Mouse (Mus musculus) lung, postnatal 0 days (tissue): ENCODE measurements around the gene Thra. TPM values are rescaled to one million over a fixed set of nuclear protein-coding genes. Genes with fewer than 3 reads are reported as not detected.

ENCODE experiments used
- ATAC-seq: fragments of 200-750 bp; cut with Nextera tagmentation; 2 replicates; pipeline ENCODE4 v1.8.0; 2017; ENCODE audit warnings: moderate library complexity
- DNase-seq: peaks from one replicate; pipeline ENCODE4 v3.0.0-alpha.2; 2016; ENCODE audit warnings: low spot score
- H3K27ac ChIP-seq: fragments of 300-500 bp; sonication (generic); 2 replicates; pipeline ENCODE4 v1.5.1; 2014; ENCODE audit warnings: antibody characterized with exemption, mild to moderate bottlenecking, low read length, mixed read lengths
- H3K27me3 ChIP-seq: fragments of 300-500 bp; sonication (generic); replicated peaks from 2 replicates; pipeline ENCODE4 v1.6.1; 2014; ENCODE audit warnings: low read length, mixed read lengths; ENCODE audit not compliant: insufficient read depth
- H3K36me3 ChIP-seq: fragments of 300-500 bp; sonication (generic); 2 replicates; pipeline ENCODE4 v1.6.1; 2014; ENCODE audit warnings: low read length, mixed read lengths; ENCODE audit not compliant: insufficient read depth
- H3K4me1 ChIP-seq: fragments of 300-500 bp; sonication (generic); 2 replicates; pipeline ENCODE4 v1.6.1; 2014; ENCODE audit warnings: antibody characterized with exemption, low read depth, low read length, mixed read lengths; ENCODE audit not compliant: insufficient read depth
- H3K4me2 ChIP-seq: fragments of 300-500 bp; sonication (generic); replicated peaks from 2 replicates; pipeline ENCODE4 v1.6.1; 2014; ENCODE audit warnings: low read depth, mild to moderate bottlenecking, low read length, moderate library complexity, mixed read lengths
- H3K4me3 ChIP-seq: fragments of 300-500 bp; sonication (generic); 2 replicates; pipeline ENCODE4 v1.5.1; 2014; ENCODE audit warnings: low read depth, low read length
- H3K9ac ChIP-seq: fragments of 300-500 bp; sonication (generic); replicated peaks from 2 replicates; pipeline ENCODE4 v1.6.1; 2014; ENCODE audit warnings: low read depth, mild to moderate bottlenecking
- H3K9me3 ChIP-seq: fragments of 300-500 bp; sonication (generic); 2 replicates; pipeline ENCODE4 v1.6.1; 2016; ENCODE audit warnings: low read length, mixed read lengths
- CTCF ChIP-seq: IDR thresholded peaks from 2 replicates; pipeline ENCODE4 v1.5.1; 2016; ENCODE audit warnings: antibody characterized with exemption, mild to moderate bottlenecking
- EP300 ChIP-seq: IDR thresholded peaks from 2 replicates; pipeline ENCODE4 v1.6.1; 2016; ENCODE audit warnings: antibody characterized with exemption, mild to moderate bottlenecking, control low read depth
- WGBS: fragments of 180-500 bp; shearing (Covaris S2); extraction: QIAGEN DNeasy Blood & Tissue Kit; methylation state at CpG from one replicate; pipeline ENCODE4 v1.1.7; 2014; 5-methylcytosine and 5-hydroxymethylcytosine counted together
- polyA plus RNA-seq: library from polyadenylated mRNA; unstranded; fragments of >200 nt; fragmentation: Nextera tagmentation; extraction: Ambion mirVana; gene quantifications from 2 replicates; pipeline ENCODE4 v1.2.1, GENCODE M21; 2015

Thra gene
- polyA plus RNA-seq, 1 experiment from 2014 or later: 38.1 TPM

DNA sequence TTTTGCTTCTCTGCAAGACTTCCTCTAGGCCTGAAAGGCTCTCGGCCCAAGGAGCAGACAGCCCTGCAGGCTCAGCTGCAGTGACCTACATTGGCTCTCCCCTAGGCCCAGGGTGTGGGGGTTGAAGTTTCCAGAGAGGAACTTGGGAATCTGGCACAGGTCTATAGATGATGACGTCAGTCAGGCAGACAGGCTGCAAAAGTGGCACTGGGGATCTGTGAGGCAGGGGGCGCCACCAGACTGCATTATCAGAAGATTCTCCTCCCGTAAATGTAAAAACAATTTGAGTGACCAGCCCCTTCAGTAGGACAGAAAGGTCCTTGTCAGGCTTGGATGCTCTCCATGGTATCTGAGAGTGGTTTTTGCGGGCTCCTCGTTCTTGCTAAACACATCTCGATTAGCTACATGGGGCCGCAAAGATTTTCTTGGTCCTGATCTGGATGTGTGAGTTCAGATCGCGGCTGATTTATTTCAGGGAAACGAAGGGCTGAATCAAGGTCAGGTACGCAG is 45.4 kb downstream of the Thra start:
- Histone ChIP-seq H3K36me3 (no peaks in the 10 kb centered on the region), H3K4me1 (peaks cover 45% of the 10 kb centered on the region), H3K4me3 (no peak overlapping the region), H3K27ac (peak overlapping the region; percentile 95), H3K4me2 (peak overlapping the region; percentile 40), H3K27me3 (no peaks in the 10 kb centered on the region), H3K9ac (no peak overlapping the region), H3K9me3 (no peaks in the 10 kb centered on the region)
- 3% methylated on average over 12 of the region's 12 CpGs for WGBS
- ATAC-seq (peak; percentile 37), DNase-seq (peak; percentile 97)
- TF ChIP-seq CTCF (peak; percentile 72), EP300 (0 out of 2 replicates have a peak, but pooled peaks have one; percentile 34)

DNA sequence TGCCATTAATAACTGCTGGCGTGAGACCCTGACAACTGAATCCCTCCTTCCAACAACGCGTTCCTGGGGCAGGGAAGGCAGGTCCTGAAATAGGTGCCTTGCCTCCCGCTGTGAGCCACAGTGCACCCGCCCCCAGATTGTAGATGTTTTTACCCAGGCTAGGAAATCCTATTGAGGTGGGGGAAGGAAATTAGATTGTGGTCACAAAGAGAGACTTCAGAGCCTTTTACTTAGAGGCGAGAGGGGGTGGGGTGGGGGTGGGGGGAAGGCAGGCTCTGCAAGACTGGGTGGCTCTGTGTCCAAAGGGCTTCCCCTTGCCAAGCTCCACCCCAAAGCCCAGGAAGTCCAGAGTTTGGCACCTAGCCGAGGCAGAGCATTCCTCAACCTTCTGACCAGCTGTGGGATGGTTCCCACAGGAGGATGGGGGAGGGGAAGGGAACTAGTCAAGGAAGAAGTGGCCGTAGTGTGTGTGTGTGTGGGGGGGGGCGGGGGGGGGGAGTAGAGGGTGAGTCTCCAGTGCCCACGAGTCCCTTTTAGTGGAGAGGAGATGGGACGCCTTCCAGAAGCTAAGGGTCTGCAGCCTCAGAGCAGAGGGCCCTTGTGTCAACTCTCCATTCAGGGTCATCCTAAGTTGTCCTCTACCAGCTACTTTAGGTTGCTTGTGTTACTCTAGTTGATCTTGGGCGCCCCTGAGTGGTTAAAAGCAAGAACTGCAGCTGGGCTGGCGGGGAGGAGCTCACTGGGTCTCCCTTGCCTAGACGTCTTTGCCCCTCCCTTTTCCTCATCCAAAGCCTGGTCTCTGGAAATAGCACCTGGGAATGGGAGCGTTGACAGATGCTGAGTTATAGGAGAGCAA is 46.1 kb downstream of the Thra start:
- ATAC-seq (peak; percentile 77), DNase-seq (peak; percentile 99)
- H3K36me3 ChIP-seq: no peaks in the 10 kb centered on the region
- peaks cover 42% of the 10 kb centered on the region for H3K4me1 ChIP-seq
- H3K4me2 ChIP-seq: peak overlapping the region; percentile 40
- under 1% methylated on average over 13 of the region's 15 CpGs for WGBS
- TF ChIP-seq EP300 (peak; percentile 69; the same call in 1 of the 2 replicates), CTCF (peak; percentile 91)
- no peaks in the 10 kb centered on the region for H3K9me3 ChIP-seq
- no peak overlapping the region for H3K9ac ChIP-seq
- H3K27me3 ChIP-seq: no peaks in the 10 kb centered on the region
- peak overlapping the region; percentile 95 for H3K27ac ChIP-seq
- H3K4me3 ChIP-seq: no peak overlapping the region

DNA sequence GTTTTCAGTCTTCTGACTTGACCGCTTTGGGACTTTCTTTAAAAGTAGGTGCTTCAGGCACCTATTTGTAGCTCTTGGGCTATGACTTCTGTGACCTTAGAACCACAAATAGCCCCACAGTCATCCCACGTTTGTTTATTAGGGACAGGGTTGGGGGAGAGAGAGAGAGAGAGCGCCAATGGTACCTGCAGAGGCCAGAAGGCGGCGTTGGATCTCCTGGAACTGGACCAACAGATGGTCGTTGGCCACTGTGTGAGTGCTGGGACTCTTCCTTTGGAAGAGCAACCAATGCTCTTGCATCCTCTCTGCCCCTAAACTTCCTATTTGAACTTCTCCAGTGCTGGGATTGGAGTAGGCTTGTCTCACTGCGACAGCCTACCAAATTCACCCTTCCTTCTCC is 46.8 kb downstream of the Thra start:
- no peak for ATAC-seq
- no peak for DNase-seq
- Histone ChIP-seq H3K4me1 (peaks cover 39% of the 10 kb centered on the region), H3K27ac (no peak overlapping the region; the same call in 1 of the 2 replicates), H3K9ac (no peak overlapping the region), H3K4me2 (no peak overlapping the region), H3K9me3 (no peaks in the 10 kb centered on the region), H3K27me3 (no peaks in the 10 kb centered on the region), H3K36me3 (no peaks in the 10 kb centered on the region), H3K4me3 (no peak overlapping the region)
- WGBS: 16% methylated on average over 7 of the region's 7 CpGs
- TF ChIP-seq EP300: no peak
- TF ChIP-seq CTCF: no peak

DNA sequence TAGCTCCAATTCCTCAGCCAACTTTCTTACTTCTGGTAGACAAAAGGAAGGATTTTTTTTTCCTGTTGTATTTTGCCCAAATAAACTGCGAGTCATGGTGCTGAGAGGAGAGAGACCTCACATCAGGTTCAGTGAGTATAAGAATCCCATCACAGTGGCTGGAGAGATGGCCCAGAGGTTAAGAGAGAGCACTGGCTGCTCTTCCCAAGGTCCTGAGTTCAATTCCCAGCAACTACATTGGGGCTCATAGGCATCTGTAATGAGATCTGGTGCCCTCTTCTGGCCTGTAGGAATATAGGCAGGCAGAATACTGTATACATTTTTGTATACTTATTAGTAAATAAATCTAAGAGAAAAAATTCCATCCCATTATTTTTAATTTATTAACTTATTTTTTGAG is 47.3 kb downstream of the Thra start:
- no peak overlapping the region for H3K4me3 ChIP-seq
- H3K27me3 ChIP-seq: no peaks in the 10 kb centered on the region
- no peak for ATAC-seq
- H3K27ac ChIP-seq: no peak overlapping the region; the same call in 1 of the 2 replicates
- H3K36me3 ChIP-seq: no peaks in the 10 kb centered on the region
- no peaks in the 10 kb centered on the region for H3K9me3 ChIP-seq
- H3K4me2 ChIP-seq: no peak overlapping the region
- TF ChIP-seq EP300 (no peak), CTCF (peak; percentile 72)
- 95% methylated on average over 1 of the region's 1 CpGs for WGBS
- peak; percentile 52 for DNase-seq
- H3K4me1 ChIP-seq: peaks cover 34% of the 10 kb centered on the region
- H3K9ac ChIP-seq: no peak overlapping the region

DNA sequence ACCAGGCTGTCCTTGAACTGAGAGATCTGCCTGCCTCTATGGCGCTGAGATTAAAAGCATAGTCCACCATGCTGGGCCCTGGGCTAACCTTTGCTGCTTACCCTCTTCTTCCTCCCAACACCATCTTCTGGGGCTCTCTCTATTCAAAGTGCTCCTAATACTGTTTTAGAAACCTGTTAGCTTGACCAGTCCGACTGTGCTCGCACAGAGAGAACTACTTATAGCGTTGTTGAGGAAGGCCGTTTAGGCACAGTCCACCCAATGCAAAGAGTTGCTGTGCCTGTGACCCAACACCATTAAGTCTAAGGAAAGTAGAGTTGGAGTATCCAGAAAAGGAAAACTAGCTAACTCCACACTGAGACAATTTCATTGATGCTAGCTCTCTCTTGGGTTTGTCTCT is 47.7 kb downstream of the Thra start:
- no peaks in the 10 kb centered on the region for H3K36me3 ChIP-seq
- DNase-seq (no peak), ATAC-seq (no peak)
- H3K4me2 ChIP-seq: no peak overlapping the region; the same call in 1 of the 2 replicates
- H3K9ac ChIP-seq: no peak overlapping the region
- no peak overlapping the region for H3K4me3 ChIP-seq
- no peak for TF ChIP-seq CTCF
- no peak for TF ChIP-seq EP300
- H3K4me1 ChIP-seq: peaks cover 30% of the 10 kb centered on the region
- WGBS: 81% methylated on average over 5 of the region's 5 CpGs
- peak overlapping the region; percentile 84 for H3K27ac ChIP-seq
- H3K9me3 ChIP-seq: no peaks in the 10 kb centered on the region
- no peaks in the 10 kb centered on the region for H3K27me3 ChIP-seq

DNA sequence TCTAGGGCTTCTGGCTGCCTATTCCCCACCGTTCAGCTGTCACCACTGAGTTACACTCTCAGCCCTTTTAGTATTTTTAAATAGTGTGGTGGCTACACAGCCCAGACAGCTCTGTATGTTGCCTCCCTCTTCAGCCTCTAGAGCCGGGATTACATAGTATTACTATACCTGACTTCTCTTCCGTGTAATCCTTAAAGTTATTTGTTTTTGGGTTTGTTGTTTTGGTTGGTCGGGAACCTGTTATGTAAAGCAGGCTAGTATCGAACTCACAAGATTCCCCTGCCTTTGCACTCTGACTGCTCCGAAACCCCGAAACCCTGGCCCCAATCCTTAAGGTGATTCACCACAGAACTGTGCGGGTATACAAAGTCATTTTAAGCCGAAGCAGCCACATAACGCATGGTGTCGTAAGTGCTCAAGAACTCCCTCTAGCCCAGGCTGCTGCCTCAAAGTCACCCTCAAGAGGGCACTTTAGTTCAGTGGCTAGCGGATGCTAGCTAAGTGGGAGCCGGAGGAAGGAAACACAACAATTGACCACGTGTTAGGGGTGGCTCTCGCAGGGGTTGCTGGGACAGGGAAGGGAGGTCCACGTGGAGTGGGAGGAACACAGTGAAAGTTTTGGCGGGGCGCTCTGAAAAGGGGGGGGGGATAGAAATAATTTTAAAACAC is 48.2 kb downstream of the Thra start:
- peak overlapping the region; percentile 82 for H3K4me2 ChIP-seq
- ATAC-seq: peak; percentile 73
- peak; percentile 99 for DNase-seq
- H3K4me1 ChIP-seq: peaks cover 27% of the 10 kb centered on the region
- no peaks in the 10 kb centered on the region for H3K9me3 ChIP-seq
- no peaks in the 10 kb centered on the region for H3K36me3 ChIP-seq
- H3K9ac ChIP-seq: 0 out of 2 replicates have a peak overlapping the region, but pooled peaks have one; percentile 4
- H3K4me3 ChIP-seq: peak overlapping the region; percentile 41
- H3K27me3 ChIP-seq: no peaks in the 10 kb centered on the region
- H3K27ac ChIP-seq: peak overlapping the region; percentile 84
- TF ChIP-seq EP300 (peak; percentile 54; the same call in 1 of the 2 replicates), CTCF (peak; percentile 89)
- WGBS: 7% methylated on average over 17 of the region's 18 CpGs
